8 mouse cellular contexts compared by ENCODE assay signal in genomic region chr4:135874564-135875535, GRCm38 (mm10). TPM values are rescaled to one million over a fixed set of nuclear protein-coding genes. Genes with fewer than 3 reads are reported as not detected.
DNase-seq lines count a peak whose midpoint lies in the region; ATAC-seq and TF ChIP-seq lines count a peak whose summit lies in the region.

No protein-coding gene starts in this region.

- TF ChIP-seq POLR2A in spleen, adult 2 months (IDR thresholded peaks at IDR 0.05; ENCODE audit: low read depth, low read length) = no peak

- DNase-seq in spleen, adult 2 months (ENCODE audit: low read depth in 1 of 2, low spot score in 2 of 2) = no peak
- DNase-seq in spleen, postnatal 14 days (ENCODE audit: low spot score in 2 of 2) = no peak
- no peak for DNase-seq in liver, embryonic 11.5 days (ENCODE audit: low spot score)
- no peak for DNase-seq in T-cell, adult 2 months (ENCODE audit: low spot score)
- DNase-seq in left cerebral cortex, postnatal 36 days (ENCODE audit: low spot score in 2 of 2) = no peak
- no peak for DNase-seq in kidney, postnatal 36 days

- no peak overlapping the region for H3K4me2 ChIP-seq in forebrain, embryonic 16.5 days (ENCODE audit: low read length)
- H3K4me2 ChIP-seq in liver, embryonic 11.5 days = peak overlapping the region; percentile 89
- peak overlapping the region; percentile 65 for H3K4me2 ChIP-seq in stomach, embryonic 14.5 days (replicated peaks; ENCODE audit: low read depth, low read length)

- H3K36me3 ChIP-seq in spleen, adult 2 months (ENCODE audit: control insufficient read depth, insufficient read depth, low read length) = peaks cover 14% of the 10 kb centered on the region
- H3K36me3 ChIP-seq in forebrain, embryonic 16.5 days (ENCODE audit: control insufficient read depth, insufficient read depth) = peaks cover 3% of the 10 kb centered on the region
- peaks cover 9% of the 10 kb centered on the region for H3K36me3 ChIP-seq in liver, embryonic 11.5 days (ENCODE audit: control insufficient read depth, insufficient read depth, low read length)
- H3K36me3 ChIP-seq in stomach, embryonic 14.5 days (ENCODE audit: control insufficient read depth, insufficient read depth, low read length) = peaks cover 16% of the 10 kb centered on the region

- H3K4me1 ChIP-seq in spleen, adult 2 months (ENCODE audit: control insufficient read depth, insufficient read depth, insufficient read length) = peaks cover 30% of the 10 kb centered on the region
- H3K4me1 ChIP-seq in forebrain, embryonic 16.5 days (replicated peaks; ENCODE audit: control insufficient read depth, insufficient read depth, low read length) = peaks cover 41% of the 10 kb centered on the region
- peaks cover 44% of the 10 kb centered on the region for H3K4me1 ChIP-seq in liver, embryonic 11.5 days (replicated peaks; ENCODE audit: control insufficient read depth, insufficient read depth, low read length)
- peaks cover 41% of the 10 kb centered on the region for H3K4me1 ChIP-seq in stomach, embryonic 14.5 days (ENCODE audit: control insufficient read depth, insufficient read depth, low read length)

- peak overlapping the region; percentile 97 for H3K27ac ChIP-seq in spleen, adult 2 months (ENCODE audit: insufficient read depth, low read length)
- H3K27ac ChIP-seq in forebrain, embryonic 16.5 days (ENCODE audit: low read length) = peak overlapping the region; percentile 98
- H3K27ac ChIP-seq in liver, embryonic 11.5 days (ENCODE audit: low read depth, low read length) = peak overlapping the region; percentile 95; the same call in 1 of the 2 replicates
- peak overlapping the region; percentile 100 for H3K27ac ChIP-seq in stomach, embryonic 14.5 days (ENCODE audit: low read length)

- ATAC-seq in forebrain, embryonic 16.5 days = no peak
- no peak for ATAC-seq in liver, embryonic 11.5 days (replicated peaks; ENCODE audit: low FRiP score)
- ATAC-seq in stomach, embryonic 14.5 days (ENCODE audit: insufficient number of reproducible peaks, insufficient read depth, low FRiP score, low read depth) = no peak

- intact Hi-C loops in left cerebral cortex, postnatal 36 days (cut with DNase I) = no loop called here

- no peak overlapping the region for H3K9ac ChIP-seq in forebrain, embryonic 16.5 days (replicated peaks; ENCODE audit: low read depth, low read length)
- peak overlapping the region; percentile 87 for H3K9ac ChIP-seq in liver, embryonic 11.5 days (ENCODE audit: low read depth, low read length)
- peak overlapping the region; percentile 49; the same call in 1 of the 2 replicates for H3K9ac ChIP-seq in stomach, embryonic 14.5 days (replicated peaks; ENCODE audit: low read depth, low read length)

- WGBS in spleen, adult 2 months = 63% methylated on average over 10 of the region's 10 CpGs
- WGBS in forebrain, embryonic 16.5 days = 82% methylated on average over 10 of the region's 10 CpGs
- WGBS in liver, embryonic 11.5 days = 76% methylated on average over 10 of the region's 10 CpGs
- 74% methylated on average over 10 of the region's 10 CpGs for WGBS in stomach, embryonic 14.5 days

- no peak overlapping the region for H3K4me3 ChIP-seq in spleen, adult 2 months (ENCODE audit: extremely low read depth, insufficient read depth, insufficient read length)
- peak overlapping the region; percentile 76 for H3K4me3 ChIP-seq in forebrain, embryonic 16.5 days (replicated peaks; ENCODE audit: low read length)
- H3K4me3 ChIP-seq in liver, embryonic 11.5 days (ENCODE audit: low read depth, low read length) = 0 out of 2 replicates have a peak overlapping the region, but pooled peaks have one; percentile 83
- no peak overlapping the region for H3K4me3 ChIP-seq in stomach, embryonic 14.5 days (ENCODE audit: low read depth, low read length)

- no peaks in the 10 kb centered on the region for H3K9me3 ChIP-seq in forebrain, embryonic 16.5 days (ENCODE audit: control insufficient read depth, low read length)
- H3K9me3 ChIP-seq in liver, embryonic 11.5 days (ENCODE audit: control insufficient read depth, low read length) = no peaks in the 10 kb centered on the region
- no peaks in the 10 kb centered on the region for H3K9me3 ChIP-seq in stomach, embryonic 14.5 days (ENCODE audit: control insufficient read depth, low read depth, low read length)

- no peaks in the 10 kb centered on the region for H3K27me3 ChIP-seq in spleen, adult 2 months (ENCODE audit: control insufficient read depth, insufficient read depth, low read length)
- H3K27me3 ChIP-seq in forebrain, embryonic 16.5 days (replicated peaks; ENCODE audit: control insufficient read depth, insufficient read depth, low read length) = no peaks in the 10 kb centered on the region
- H3K27me3 ChIP-seq in liver, embryonic 11.5 days (replicated peaks; ENCODE audit: control insufficient read depth, insufficient read depth, low read length) = no peaks in the 10 kb centered on the region
- H3K27me3 ChIP-seq in stomach, embryonic 14.5 days (ENCODE audit: control insufficient read depth, insufficient read depth, low read length) = no peaks in the 10 kb centered on the region

- no peak for TF ChIP-seq CTCF in spleen, adult 2 months (IDR thresholded peaks at IDR 0.05; ENCODE audit: extremely low read depth, insufficient read depth, insufficient read length, insufficient replicate concordance)

RNA-seq across cellular contexts. Expression of gene Pnrc2, which starts 1.2 kb away (rescaled TPM):
- polyA plus RNA-seq in spleen, adult 2 months (2012; rRNA removed) = 12.2 and 14.7 TPM in 2 replicates
- polyA plus RNA-seq in forebrain, embryonic 16.5 days (2015; fragmentation: Nextera tagmentation; extraction: Ambion mirVana) = 120 and 140 TPM in 2 replicates
- polyA plus RNA-seq in liver, embryonic 11.5 days (2014; fragmentation: Nextera tagmentation; extraction: Ambion mirVana) = 133 and 147 TPM in 2 replicates
- polyA plus RNA-seq in stomach, embryonic 14.5 days (2014; fragmentation: Nextera tagmentation; extraction: Ambion mirVana) = 172 and 189 TPM in 2 replicates
- 10 to 100 TPM; 41.2 to 44.6 TPM for total RNA-seq in left cerebral cortex, postnatal 36 days (2021)

RNA-seq across cellular contexts. Expression of gene Srsf10, which starts 19.3 kb away (rescaled TPM):
- polyA plus RNA-seq in spleen, adult 2 months (2012; rRNA removed) = 68.0 and 109 TPM in 2 replicates
- polyA plus RNA-seq in forebrain, embryonic 16.5 days (2015; fragmentation: Nextera tagmentation; extraction: Ambion mirVana) = 253 and 294 TPM in 2 replicates
- 233 and 249 TPM in 2 replicates for polyA plus RNA-seq in liver, embryonic 11.5 days (2014; fragmentation: Nextera tagmentation; extraction: Ambion mirVana)
- polyA plus RNA-seq in stomach, embryonic 14.5 days (2014; fragmentation: Nextera tagmentation; extraction: Ambion mirVana) = 297 and 298 TPM in 2 replicates
- 10 to 100 TPM; 51.3 to 88.9 TPM for total RNA-seq in left cerebral cortex, postnatal 36 days (2021)

RNA-seq across cellular contexts. Expression of gene Cnr2, which starts 20.3 kb away (rescaled TPM):
- polyA plus RNA-seq in spleen, adult 2 months (2012; rRNA removed) = 44.8 and 47.2 TPM in 2 replicates
- polyA plus RNA-seq in forebrain, embryonic 16.5 days (2015; fragmentation: Nextera tagmentation; extraction: Ambion mirVana) = 0.12 TPM in 1 of 2 replicates, not detected in the other
- 6.3 and 7.1 TPM in 2 replicates for polyA plus RNA-seq in liver, embryonic 11.5 days (2014; fragmentation: Nextera tagmentation; extraction: Ambion mirVana)
- polyA plus RNA-seq in stomach, embryonic 14.5 days (2014; fragmentation: Nextera tagmentation; extraction: Ambion mirVana) = 0.38 and 0.39 TPM in 2 replicates
- under 1 TPM; 0.12 to 0.14 TPM for total RNA-seq in left cerebral cortex, postnatal 36 days (2021)

RNA-seq across cellular contexts. Expression of gene Fuca1, which starts 45.7 kb away (rescaled TPM):
- 45.7 TPM in 2 replicates for polyA plus RNA-seq in spleen, adult 2 months (2012; rRNA removed)
- polyA plus RNA-seq in forebrain, embryonic 16.5 days (2015; fragmentation: Nextera tagmentation; extraction: Ambion mirVana) = 52.9 and 58.8 TPM in 2 replicates
- 39.6 and 47.7 TPM in 2 replicates for polyA plus RNA-seq in liver, embryonic 11.5 days (2014; fragmentation: Nextera tagmentation; extraction: Ambion mirVana)
- 87.7 and 93.3 TPM in 2 replicates for polyA plus RNA-seq in stomach, embryonic 14.5 days (2014; fragmentation: Nextera tagmentation; extraction: Ambion mirVana)
- 10 to 100 TPM; 31.7 to 40.0 TPM for total RNA-seq in left cerebral cortex, postnatal 36 days (2021)

Comparison
In these comparisons a context has a peak if more than half of its experiments do, and no peak if none do; other contexts are left out.
1. H3K4me3 ChIP-seq: peak in forebrain, embryonic 16.5 days (single experiment) and liver, embryonic 11.5 days (single experiment); none in spleen, adult 2 months (single experiment) and stomach, embryonic 14.5 days (single experiment).
2. Peak in every context shown above with its lines, with median percentiles within 50 percentile points of each other: H3K27ac ChIP-seq.